Mouse (Mus musculus): ENCODE measurements around the gene Nebl.
"Not testable (repeated sequence)": the region's sequence is repeated elsewhere in the genome, so short reads cannot be mapped to it uniquely, and the experiment has no call there.

Gene Nebl

GRCm38 (mm10) chr2:17390513-17391200 is 340.6 kb downstream of the Nebl start:
- DNase-seq: no peak

GRCm38 (mm10) chr2:17389886-17390285 is 341.4 kb downstream of the Nebl start:
- DNase-seq: no peak

- DNase-seq: no peak
Measured at GRCm38 (mm10) chr2:17389379-17389778, 341.9 kb downstream of the Nebl start.

- no peak for DNase-seq
Measured at GRCm38 (mm10) chr2:17382227-17382626, 349.0 kb downstream of the Nebl start.

GRCm38 (mm10) chr2:17375916-17376315 is 355.3 kb downstream of the Nebl start:
- DNase-seq: no peak

GRCm38 (mm10) chr2:17365671-17366070 is 365.6 kb downstream of the Nebl start:
- no peak for DNase-seq

GRCm38 (mm10) chr2:17364971-17365548 is 366.2 kb downstream of the Nebl start:
- DNase-seq: no peak

- no peak for DNase-seq
Measured at GRCm38 (mm10) chr2:17363337-17364216, 367.7 kb downstream of the Nebl start.

- no peak for DNase-seq
Measured at GRCm38 (mm10) chr2:17362181-17362580, 369.1 kb downstream of the Nebl start.

- DNase-seq: no peak
Measured at GRCm38 (mm10) chr2:17344643-17345042, 386.6 kb downstream of the Nebl start.

GRCm38 (mm10) chr2:17335451-17335850 is 395.8 kb downstream of the Nebl start:
- DNase-seq: no peak

GRCm38 (mm10) chr2:17326590-17326989 is 404.7 kb downstream of the Nebl start:
- no peak for DNase-seq

- DNase-seq: no peak
Measured at GRCm38 (mm10) chr2:17316850-17317249, 414.4 kb downstream of the Nebl start.

GRCm38 (mm10) chr2:17301379-17301778 is 429.9 kb downstream of the Nebl start:
- no peak for DNase-seq

- DNase-seq: no peak
Measured at GRCm38 (mm10) chr2:17297496-17297895, 433.8 kb downstream of the Nebl start.

- DNase-seq: not testable (repeated sequence)
Measured at GRCm38 (mm10) chr2:17295257-17295656, 436.0 kb downstream of the Nebl start.

All from kidney, postnatal 25 days (tissue).